Mouse (Mus musculus) gastrocnemius, postnatal 14 days (tissue): ENCODE measurements around the gene Grip1. TPM values are rescaled to one million over a fixed set of nuclear protein-coding genes. Genes with fewer than 3 reads are reported as not detected.
A peak's percentile ranks its signal among the peaks of the same experiment; 100 is the strongest.

Experiments used
- DNase-seq: peaks from one replicate; pipeline ENCODE4 v3.0.0; 2021; ENCODE audit warnings: mixed read lengths
- intact Hi-C: fragments of 180-260 bp; cut with DNase I; formaldehyde crosslinking; loops from one replicate; pipeline ENCODE4 v1.15.1; 2025; ENCODE audit warnings: low total_unique reads
- total RNA-seq, 2 experiments: library from RNA; stranded (reverse); gene quantifications; 2 replicates each; pipeline ENCODE4 v1.2.3; 2021

The Grip1 gene
- total RNA-seq, 2 experiments from 2014 or later, result 0.24 to 0.35 TPM

DNA sequence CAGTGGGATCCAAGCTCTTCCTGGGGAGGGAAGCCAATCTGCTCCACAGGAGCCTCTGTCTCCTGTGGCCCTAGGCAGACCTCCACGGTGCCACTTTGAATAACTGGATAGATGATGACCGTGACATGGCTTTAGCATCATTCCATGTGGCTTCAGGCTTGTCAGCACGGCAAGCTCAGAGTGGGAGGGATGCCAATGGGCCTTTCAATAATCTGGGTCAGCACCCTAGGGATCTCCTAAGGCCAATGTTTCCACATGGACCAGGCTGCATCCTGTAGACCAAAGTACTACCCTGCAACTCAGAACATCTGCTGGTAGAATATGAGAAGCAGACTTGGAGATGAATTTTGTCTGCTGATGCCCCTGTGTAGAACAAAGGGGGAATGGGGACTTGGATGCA is 414.1 kb downstream of the Grip1 start:
- peak; percentile 44 for DNase-seq
- intact Hi-C loops, result no loop called here

DNA sequence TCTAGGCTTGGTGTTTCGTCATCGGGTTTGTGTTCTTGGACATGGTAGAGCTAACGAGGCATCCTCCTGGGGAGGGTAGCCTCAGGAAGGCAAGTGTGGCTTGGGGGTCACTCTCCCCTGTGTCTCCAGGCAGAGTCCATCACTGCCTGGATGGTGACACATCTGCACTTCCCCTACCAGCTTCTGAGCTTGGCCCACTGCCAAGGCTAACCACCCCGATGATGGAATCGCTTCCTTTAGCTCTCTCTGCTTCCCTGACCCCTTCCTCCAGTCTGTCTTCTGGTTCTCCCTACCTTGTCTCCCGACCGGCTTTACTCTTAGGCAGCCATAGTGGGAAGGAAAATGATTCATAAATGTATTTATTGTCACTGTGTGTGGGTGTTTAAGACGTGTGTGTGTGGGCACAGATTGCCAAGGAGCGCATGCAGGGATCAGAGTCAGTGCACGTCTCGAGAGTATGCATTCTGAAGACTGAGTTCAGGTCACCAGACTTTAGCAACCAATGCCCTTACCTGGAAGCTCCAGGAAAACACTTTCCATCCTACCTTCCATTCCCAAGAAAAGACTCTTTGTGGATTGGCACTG is 415.5 kb downstream of the Grip1 start:
- DNase-seq, result no peak
- intact Hi-C loops, result no loop called here

DNA sequence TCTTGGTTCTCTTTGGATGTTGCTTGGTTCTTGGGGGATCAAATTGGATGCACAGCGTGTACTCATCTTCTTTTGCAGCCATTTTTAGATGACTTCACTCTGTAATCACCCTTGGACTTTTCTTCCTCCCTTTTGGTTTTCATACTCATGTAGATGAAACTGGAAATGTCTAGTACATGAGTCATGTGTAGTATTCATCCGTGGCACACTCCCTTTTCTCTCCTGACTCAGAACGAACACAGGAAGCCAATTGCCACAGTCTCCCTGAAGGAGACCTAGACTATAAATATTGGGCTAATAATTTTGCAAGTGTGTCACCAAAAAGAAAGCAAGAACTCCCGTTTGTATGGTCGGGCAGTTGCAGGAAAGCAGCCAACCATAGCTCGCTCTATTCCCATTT is 423.1 kb downstream of the Grip1 start:
- DNase-seq, result no peak
- intact Hi-C loops, result no loop called here

DNA sequence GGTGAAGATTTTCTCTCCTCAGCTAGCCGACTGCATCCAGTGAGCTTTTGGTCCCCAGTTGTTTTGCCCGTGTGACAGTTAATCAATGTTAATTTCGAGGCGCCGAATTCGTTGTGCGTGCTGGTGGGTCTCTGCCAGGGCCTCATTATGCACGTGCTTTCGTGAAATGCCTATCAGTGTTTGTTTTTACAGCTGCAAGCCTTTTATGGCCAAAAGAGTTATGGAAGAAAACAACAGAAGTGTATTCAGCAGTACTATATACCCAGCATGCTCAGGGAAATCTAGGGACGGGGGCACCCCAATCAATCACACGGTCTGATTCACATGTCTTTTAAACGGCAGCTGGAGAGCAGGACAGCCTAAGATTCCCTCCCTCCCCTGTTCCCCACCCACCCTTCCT is 424.7 kb downstream of the Grip1 start:
- DNase-seq, result no peak
- intact Hi-C loops, result no loop called here

DNA sequence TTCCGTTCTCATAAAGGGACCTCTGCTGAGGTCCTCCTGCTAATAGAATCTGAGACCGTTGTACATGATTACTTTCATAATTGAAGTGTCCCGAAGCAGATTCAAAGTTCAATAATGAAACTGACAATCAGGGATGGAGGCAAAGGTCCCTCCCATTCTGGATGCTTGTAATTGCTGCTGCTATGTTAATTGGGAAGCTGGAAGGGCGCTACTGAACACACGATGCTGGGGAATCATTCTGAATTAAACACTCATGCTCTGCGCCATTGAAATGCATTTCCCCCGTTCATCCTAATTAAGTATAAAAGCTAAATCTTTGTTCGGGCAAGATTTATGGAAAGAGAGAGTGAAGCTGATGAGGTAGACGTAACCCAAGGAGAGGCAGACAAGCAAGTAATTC is 431.0 kb downstream of the Grip1 start:
- DNase-seq, result no peak
- intact Hi-C loops, result loop anchor here (10.0 kb wide), 1 partner anchor 240 kb away; no protein-coding TSS in a partner anchor

DNA sequence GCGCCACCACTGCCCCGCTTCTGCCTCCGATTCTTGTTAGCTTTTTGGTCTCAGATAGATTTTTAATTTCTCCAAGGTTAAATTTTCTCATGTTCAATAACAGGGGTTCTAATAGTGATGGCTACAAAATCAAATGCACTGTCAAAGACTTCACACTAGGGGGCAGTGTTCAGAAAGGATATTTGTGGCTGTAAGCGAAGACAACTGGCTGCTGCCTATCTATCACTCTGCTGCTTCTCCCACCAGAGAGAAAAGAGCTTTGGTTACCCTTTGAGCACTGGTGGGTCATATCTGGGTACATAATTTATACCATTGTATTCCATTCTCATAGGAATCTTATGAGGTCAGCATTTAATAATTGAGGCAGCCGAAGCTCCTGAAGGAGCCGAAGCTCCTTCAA is 431.9 kb downstream of the Grip1 start:
- intact Hi-C loops, result loop anchor here (10.0 kb wide), 1 partner anchor 239 kb away; no protein-coding TSS in a partner anchor
- no peak for DNase-seq

DNA sequence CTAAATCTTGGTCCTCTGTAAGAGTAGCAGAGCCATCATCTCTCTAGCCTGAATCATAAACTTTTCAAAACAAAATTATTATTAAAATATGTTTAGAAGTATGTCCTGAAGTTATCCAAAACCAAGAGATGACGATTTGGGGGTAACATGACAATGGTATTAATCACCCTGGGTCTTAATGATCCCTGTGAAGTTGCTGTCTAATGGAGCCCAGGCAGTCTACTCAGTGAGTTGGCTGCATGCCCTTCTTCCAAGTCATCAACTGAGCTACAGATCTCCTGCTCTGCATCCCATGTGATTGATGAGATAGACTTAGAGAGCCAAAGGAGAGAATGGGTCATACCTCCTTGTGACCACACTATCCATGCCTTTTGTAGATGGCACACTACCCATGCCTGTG is 433.1 kb downstream of the Grip1 start:
- intact Hi-C loops, result loop anchor here (10.0 kb wide), 1 partner anchor 238 kb away; no protein-coding TSS in a partner anchor
- no peak for DNase-seq

DNA sequence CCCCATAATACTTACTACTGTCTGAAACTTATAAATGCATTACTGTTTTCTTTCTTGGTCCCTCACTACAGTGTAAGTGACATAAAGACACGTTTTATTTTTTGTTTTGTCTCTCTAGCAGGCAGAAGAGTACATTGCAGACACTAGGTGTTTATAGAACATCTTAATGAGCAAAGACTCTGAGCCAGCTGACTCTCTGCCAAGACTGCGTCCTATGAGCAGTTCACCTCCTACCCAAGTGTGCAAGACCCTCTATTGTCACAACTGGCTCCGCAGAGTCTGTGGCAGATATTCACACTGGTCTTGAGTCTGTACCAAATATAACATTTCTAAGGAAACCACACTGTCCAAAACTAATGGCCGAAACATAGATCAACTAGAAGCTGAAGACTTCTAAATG is 449.1 kb downstream of the Grip1 start:
- intact Hi-C loops, result no loop called here
- no peak for DNase-seq

DNA sequence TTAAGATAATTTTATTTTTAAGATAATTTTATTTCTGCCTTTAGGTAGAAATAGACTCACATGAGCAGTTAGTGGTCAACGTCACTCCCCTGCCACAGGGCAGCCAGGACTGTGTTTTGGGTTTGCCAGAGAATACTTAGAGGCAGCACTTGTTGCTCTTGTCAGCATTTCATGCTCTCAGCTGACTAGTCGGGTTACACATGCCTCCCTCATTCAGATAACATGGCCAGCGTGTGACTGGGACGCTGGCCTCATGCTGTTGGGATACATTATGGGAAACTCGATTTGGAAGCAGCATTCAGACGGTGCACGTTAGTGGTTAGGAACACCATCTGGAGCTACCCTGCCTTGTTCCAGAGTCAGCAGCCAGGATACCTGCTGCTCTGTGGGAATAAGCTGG is 453.2 kb downstream of the Grip1 start:
- intact Hi-C loops, result no loop called here
- no peak for DNase-seq

DNA sequence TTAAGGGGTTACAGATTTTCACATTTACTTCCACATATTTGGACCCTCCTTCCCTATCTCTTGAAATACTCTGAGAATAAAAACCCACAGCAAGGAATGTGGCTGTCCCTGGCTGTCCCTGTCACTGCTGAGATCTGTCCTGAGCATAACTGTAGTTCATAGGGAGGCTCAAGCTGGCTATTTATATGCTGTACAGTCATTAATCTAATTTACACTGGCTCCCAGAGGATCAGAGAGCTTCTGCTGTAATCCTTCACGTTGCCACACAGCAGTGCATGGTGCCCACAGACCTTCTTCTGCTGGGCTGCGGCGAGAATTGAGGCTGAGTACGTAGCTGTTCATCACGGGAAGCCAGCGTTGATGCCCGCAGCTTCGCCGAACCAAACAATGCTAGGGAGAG is 464.4 kb downstream of the Grip1 start:
- intact Hi-C loops, result no loop called here
- no peak for DNase-seq

DNA sequence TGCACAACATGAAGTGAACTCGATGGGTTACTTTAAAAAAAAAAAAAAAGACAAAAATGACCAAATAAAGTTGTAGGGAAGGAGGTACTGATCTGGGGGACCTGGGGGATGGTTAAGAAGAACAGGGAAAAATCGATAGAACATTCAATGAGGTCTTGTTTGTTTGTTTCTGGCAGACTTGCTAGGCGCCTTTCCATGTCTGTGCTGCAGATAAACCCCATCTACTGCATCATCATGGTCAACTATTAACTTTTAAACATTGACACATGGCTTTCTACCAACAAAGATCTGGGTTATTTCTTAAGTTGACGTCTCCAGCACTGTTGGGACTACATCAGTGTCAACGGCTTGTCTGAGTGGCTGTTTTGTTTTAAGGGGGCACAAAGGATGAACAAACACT is 474.3 kb downstream of the Grip1 start:
- no peak for DNase-seq
- intact Hi-C loops, result no loop called here

DNA sequence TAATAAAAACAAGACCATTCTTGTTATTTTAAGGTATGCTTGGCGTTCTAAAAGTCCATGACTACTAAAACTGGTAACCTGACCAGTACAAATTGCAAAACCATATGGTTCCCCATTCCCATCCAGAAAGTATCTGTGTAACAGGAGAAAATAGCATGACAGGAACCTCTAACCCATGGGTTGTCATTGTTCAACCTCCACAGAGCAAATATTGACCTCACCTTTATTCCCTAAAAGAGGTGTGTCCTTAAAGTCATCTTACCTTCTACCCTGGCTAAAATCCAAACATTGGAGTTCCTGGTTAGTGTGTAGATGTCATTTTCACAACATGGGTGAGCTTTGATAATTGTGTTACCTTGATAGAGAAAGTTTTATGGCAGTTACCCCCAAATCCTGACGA is 475.3 kb downstream of the Grip1 start:
- intact Hi-C loops, result no loop called here
- no peak for DNase-seq

DNA sequence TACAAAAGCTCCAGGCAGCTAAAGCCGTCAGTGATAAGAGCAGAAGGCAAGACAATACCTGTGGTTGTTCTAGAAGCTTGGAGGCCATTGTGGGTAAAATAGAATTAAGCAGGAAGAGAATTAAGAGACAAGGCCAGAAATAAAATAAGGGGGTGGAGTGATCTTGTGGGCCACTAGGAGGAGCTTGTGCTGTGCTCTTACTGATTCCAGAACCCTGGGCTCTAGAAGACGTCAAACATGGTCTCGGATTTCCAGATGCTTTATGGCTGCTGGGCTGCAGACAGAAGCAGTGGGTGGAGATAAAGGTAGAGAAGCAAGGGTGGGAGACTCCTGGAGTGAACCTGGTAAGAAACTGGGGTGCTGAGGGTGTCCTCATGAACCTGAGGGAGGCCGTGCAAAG is 479.2 kb downstream of the Grip1 start:
- intact Hi-C loops, result no loop called here

DNA sequence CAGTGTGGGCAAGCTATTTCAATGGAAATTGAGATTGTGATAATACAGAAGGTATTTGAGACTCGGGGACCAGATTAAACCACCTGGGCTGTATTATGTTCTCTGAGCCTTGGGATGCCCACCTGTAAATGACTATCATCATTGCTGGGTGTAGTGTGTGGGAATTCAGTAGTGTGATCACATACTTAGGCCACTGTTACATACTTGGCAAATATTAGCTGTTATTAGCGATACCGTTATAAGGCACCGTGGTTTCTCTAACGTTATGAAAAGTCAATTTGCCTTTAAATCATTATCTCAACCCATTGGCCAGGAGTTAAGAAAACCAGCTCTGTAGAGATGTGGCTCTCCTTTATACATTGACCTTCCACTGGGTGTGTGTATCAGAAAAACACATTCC is 479.7 kb downstream of the Grip1 start:
- intact Hi-C loops, result no loop called here
- DNase-seq, result no peak

More for the DNA sequence above, 479.2 kb downstream of the Grip1 start:
- no peak for DNase-seq

DNA sequence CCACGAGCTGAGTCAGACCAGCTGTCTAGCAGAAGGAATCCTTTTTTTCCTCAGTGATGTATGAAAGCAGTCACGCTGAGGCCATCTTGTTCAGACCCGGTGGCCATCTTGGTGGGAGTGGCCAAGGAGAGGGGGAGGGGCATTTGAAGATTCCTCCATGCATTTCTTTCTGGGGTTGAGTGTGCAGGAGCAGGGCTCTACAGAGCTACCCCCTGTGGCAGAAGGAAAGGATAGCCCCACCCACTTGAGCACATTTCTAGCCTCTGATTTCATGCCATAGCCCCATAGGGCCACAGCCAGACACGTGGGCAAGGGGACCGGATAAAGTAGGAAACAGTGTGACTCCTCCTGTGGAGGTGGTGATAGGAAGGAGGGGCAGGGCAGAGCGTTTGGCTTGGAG is 481.6 kb downstream of the Grip1 start:
- no peak for DNase-seq
- intact Hi-C loops, result no loop called here

DNA sequence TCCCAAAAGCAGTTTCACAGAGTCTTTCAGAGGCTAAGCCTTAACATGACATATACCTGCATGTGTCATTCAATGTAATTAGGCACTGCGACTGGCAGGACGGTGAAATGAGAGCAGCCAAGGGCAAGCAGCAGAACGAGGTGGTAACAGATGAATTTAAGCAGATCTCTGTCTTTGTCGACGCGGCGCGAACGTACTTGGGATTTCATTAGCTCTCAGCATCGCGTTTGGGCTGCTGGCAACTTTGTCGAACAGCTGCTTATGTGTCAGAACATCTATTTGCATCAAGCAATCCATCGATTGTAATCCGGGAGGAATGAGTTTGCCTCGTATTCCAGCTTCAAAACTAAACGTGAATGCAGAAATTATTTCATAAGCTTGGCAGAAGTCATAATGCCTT is 483.9 kb downstream of the Grip1 start:
- intact Hi-C loops, result no loop called here
- DNase-seq, result no peak

DNA sequence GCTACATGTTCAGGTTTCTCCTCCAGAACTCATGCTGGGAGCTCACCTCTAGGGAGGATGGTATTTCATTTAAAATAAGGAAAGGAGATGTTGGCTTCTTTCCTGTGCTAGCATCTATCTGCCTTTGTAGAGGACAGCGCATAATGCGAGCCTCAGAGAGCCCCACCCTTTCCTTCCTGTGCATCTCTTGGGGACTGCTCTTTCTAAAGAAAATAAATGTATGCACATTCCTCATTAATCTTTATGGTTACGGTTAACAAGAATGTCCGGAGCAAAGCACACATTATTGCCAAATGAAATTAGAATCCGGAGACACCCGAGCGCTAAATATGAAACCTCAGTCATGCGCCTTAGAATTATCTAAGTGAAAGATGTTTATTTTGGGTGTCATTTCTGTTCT is 490.3 kb downstream of the Grip1 start:
- intact Hi-C loops, result no loop called here
- no peak for DNase-seq

DNA sequence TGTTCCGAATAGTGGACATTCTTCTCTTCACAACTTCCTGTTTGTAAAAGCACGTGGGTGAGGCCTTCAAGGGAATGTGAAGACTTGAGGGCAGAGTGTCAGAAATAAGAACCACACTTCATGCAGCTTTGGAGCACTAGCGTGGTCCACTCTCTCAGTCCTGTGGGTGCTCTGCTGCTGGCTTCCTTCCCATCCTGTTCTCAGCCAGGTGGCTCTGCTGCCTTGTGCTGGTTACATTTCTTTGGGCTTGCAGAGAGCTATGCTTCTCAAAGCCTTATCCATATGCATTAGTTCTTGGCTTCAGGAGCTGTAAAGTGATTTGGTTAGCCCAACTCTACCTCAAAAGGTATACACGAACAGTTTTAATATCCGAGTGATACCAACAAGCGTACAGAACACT is 497.8 kb downstream of the Grip1 start:
- intact Hi-C loops, result no loop called here
- DNase-seq, result no peak

DNA sequence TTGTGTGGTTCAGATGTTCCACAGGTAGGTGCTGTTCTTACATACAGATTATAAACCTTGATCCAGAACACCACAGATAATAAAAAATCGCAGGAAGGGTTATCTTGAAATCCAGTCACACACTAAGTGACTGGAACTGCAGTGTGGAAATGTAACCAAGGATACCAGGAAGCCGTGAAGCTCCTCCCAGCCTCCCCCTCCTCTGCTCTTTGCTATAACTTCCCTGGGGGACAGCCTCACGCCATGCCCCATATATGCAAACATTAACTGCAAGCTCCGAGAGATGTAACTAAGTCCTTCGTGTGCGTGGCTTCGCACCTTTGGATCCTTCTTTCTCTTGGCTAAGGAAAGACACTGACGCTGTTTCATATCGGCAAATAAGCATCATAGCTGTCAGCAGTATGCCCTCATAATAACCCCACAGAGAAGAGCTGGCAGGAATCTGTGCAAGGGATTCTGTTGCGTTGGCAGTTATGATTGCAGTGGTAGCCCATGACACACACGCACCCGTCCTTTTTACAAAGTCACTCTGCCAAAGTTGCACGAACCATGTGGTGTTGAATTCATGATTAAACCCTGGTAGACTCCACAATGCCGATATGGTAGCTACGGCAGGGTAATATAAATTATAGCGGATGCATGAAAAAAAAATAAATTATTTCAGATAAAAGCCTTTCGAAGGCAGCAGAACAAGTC is 503.8 kb downstream of the Grip1 start:
- intact Hi-C loops, result no loop called here
- DNase-seq, result no peak

DNA sequence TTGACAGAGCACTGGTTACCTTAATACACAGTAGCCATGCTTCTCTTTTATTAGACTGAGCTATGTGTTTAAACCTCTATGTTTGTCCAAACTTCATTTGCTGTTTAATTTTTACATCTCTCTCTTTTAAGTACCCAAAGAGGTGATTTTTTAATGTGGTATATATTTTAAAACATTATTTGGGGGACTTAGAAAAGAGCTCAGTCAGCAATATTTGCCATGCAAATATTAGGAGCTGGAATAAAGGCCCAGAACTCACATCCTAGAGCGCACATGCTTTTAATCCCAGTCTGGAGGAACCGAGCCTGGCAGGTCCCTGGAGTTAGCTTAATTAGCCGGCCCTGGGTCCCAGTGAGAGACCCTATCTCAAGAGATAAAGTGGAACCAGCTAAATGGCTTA is 507.3 kb downstream of the Grip1 start:
- no peak for DNase-seq
- intact Hi-C loops, result no loop called here

DNA sequence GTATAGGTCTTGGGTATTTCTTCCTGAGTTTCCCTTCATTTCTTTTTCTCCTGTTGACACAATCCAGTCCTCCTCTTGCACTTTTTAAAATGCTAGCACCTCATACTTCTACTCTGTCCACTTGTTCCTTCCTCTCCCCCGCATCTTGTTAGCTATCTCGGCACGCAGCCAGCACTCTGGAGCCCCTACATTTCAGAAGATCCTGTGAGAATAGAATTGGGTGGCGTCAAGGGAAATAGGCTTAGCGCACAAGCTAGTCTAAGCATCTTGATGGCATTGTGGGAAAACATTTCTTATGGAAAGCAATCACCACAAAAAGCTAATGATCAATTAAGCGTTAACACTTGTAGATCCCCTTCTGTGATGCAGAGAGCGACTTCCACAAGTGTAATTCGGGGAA is 512.7 kb downstream of the Grip1 start:
- intact Hi-C loops, result no loop called here
- DNase-seq, result no peak

DNA sequence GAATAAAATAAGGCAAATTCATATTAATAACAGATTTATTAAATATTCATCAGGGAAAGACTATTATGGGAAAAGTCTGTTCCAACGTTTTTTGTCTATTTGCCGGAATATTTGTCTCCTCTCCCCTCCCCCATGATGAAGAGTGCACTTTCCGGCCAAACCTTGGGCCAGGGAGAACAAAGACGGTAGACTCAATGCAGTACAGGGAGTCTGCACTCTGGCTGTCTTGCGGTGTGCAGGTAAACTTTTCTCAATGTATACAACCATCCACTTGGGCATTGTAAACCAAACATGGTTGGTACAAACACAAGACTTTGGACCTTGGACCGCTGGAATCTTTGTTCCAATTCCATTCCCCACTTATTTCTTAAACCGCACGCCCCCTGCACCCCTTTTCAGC is 525.8 kb downstream of the Grip1 start:
- DNase-seq, result no peak
- intact Hi-C loops, result no loop called here
